Mouse (Mus musculus): ENCODE data around the gene Olfr287.
A peak's percentile ranks its signal among the peaks of the same experiment; 100 is the strongest.

Gene Olfr287

GRCm38 (mm10) chr15:98167645-98168621 lies 52.9 kb downstream of the Olfr287 start:
- peak in 1 of 2 experiments; percentile 65 for DNase-seq (ENCODE audit: low spot score in 2 of 2)

DNA sequence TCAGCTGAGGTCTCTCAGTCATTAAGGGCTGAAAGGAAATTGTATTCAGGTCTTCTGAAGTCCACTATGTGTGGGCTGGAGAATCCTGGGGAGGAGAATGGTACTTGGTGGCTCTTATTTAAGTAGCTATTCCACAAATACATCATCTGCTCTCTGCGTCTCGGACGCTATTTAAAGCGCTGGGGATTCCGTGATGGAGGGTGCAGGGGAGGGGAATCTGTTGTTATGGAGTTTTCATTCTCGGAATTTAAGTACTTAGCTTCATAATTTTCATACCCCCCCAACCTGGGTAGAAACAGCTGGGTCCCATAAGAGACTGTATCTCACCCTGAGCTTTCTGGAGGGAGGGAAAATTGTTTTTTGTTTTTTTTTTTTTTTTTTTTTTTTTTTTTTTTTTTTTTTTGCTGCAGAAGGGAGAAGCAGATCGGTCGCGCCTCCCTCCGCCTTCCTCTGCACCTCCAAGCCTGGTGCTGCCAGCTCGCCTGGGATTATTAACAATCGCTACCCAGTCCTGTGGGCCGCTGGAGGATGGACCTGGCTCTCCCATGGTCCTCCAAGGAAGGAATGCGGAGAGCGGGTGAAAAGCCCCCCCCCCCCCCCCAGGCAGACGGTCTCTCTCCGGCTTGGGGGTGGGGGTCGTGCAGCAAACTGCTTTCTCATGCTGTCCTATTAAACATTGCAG lies 53.8 kb downstream of the Olfr287 start, which contains the start of gene Ccdc184:
TSS of gene Ccdc184 (plus strand) at position 196 of the 682 bp plus-strand sequence.
- no peak for DNase-seq (ENCODE audit: low spot score in 2 of 2)

- DNase-seq (ENCODE audit: low spot score in 2 of 2), result no peak
These were observed 55.3 kb downstream of the Olfr287 start, which contains the start of gene Asb8 for GRCm38 (mm10) chr15:98165525-98165924. Gene Asb8 (minus strand): TSS chr15:98165625.

- DNase-seq (ENCODE audit: low spot score in 2 of 2), result no peak
These were observed 58.3 kb downstream of the Olfr287 start for GRCm38 (mm10) chr15:98162561-98162960.

- DNase-seq (ENCODE audit: low spot score in 2 of 2), result no peak
These were observed 59.6 kb downstream of the Olfr287 start for GRCm38 (mm10) chr15:98161026-98161805.

- DNase-seq (ENCODE audit: low spot score in 2 of 2), result no peak
These were observed 63.6 kb downstream of the Olfr287 start for GRCm38 (mm10) chr15:98157253-98157652.
